Mouse (Mus musculus) erythroblast, embryonic 14.5 days (primary cell): ENCODE measurements around the gene Gm8374. TPM values are rescaled to one million over a fixed set of nuclear protein-coding genes. Genes with fewer than 3 reads are reported as not detected.
"Not testable (repeated sequence)": the region's sequence is repeated elsewhere in the genome, so short reads cannot be mapped to it uniquely, and the experiment has no call there.

Source experiments
- H3K27me3 ChIP-seq: 2 replicates; pipeline ENCODE4 v1.6.1; 2012; ENCODE audit warnings: inconsistent platforms; ENCODE audit not compliant: control insufficient read depth
- H3K36me3 ChIP-seq: 2 replicates; pipeline ENCODE4 v1.6.1; 2012; ENCODE audit warnings: mild to moderate bottlenecking, inconsistent platforms; ENCODE audit not compliant: control insufficient read depth
- H3K4me1 ChIP-seq: 2 replicates; pipeline ENCODE4 v1.6.1; 2012; ENCODE audit warnings: inconsistent platforms; ENCODE audit not compliant: control insufficient read depth
- H3K4me3 ChIP-seq: replicated peaks from 2 replicates; pipeline ENCODE3; 2012; ENCODE audit warnings: moderate library complexity, mild to moderate bottlenecking, inconsistent platforms
- H3K9me3 ChIP-seq: 2 replicates; pipeline ENCODE4 v1.6.1; 2012; ENCODE audit warnings: low read length, inconsistent platforms, mixed read lengths; ENCODE audit not compliant: control insufficient read depth
- polyA plus RNA-seq: library from polyadenylated mRNA; stranded (reverse); fragments of >175 nt; gene quantifications from 2 replicates; pipeline ENCODE4 v1.2.3, GENCODE M21; 2012

The Gm8374 gene
- polyA plus RNA-seq: not detected in 2 replicates

- H3K27me3 ChIP-seq, H3K4me1 ChIP-seq, H3K4me3 ChIP-seq, H3K9me3 ChIP-seq, H3K36me3 ChIP-seq: not testable (repeated sequence)
These were observed at the start of gene Gm8374 for GRCm38 (mm10) chr14:7365034-7365433. Gene Gm8374 (minus strand): TSS chr14:7365134.

GRCm38 (mm10) chr14:7332295-7332694 is 32.6 kb downstream of the Gm8374 start, which contains the start of gene Gm5797:
Gene Gm5797 (minus strand): TSS chr14:7332395.
- not testable (repeated sequence) for H3K9me3 ChIP-seq, H3K36me3 ChIP-seq, H3K4me1 ChIP-seq

DNA sequence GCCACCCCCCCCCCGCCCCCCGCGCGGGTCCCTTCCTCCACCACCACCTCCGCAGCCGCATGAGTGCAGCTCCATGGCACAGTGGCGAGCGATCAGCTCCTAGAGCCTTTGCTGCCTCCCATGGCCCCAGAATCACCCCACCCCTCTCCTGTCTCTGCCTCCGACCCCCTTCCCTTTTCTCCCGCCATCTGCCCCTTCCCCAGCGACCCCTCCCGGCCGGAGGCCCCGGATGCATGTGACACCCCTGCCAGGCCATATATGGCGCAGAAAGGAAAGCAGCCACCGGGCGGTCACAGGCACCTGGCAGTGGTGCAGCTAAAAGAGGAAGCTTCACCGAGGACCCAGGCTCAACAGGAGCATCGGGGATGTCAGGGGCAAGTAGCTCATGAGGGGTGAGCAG is 49.8 kb downstream of the Gm8374 start:
- H3K27me3 ChIP-seq, H3K9me3 ChIP-seq, H3K36me3 ChIP-seq, H3K4me1 ChIP-seq, H3K4me3 ChIP-seq: not testable (repeated sequence)

More at GRCm38 (mm10) chr14:7332295-7332694, 32.6 kb downstream of the Gm8374 start, which contains the start of gene Gm5797:
- H3K27me3 ChIP-seq, H3K4me3 ChIP-seq: not testable (repeated sequence)

DNA sequence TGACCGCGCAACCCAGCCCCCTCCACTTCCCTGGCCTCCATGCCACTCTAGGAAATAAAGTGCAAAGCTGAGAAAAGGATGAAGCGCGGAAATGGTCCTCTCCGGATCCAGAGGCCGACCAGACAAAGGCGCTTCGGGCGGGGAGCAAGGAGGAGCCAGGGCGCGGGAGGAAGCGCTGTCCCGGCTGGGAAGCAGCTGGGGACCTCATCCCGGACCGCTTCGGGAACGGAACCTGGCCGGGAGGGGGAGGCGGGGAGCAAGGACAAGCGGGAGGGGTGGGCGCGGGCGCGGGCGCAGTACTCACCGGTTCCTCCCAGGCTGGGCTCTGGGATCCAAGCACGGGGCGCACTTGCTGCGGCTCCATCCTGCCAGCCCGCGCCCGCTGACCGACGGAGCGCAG is 50.3 kb downstream of the Gm8374 start, which contains the start of gene Gm3739:
Gm3739 (minus strand) TSS at position 389 of the 400 bp plus-strand sequence.
- H3K27me3 ChIP-seq, H3K4me1 ChIP-seq, H3K36me3 ChIP-seq, H3K9me3 ChIP-seq, H3K4me3 ChIP-seq: not testable (repeated sequence)

Other genes starting within 250 kb of the Gm8374 start
- not detected in 2 replicates for gene Gm6676, start 239.7 kb downstream of the Gm8374 start, polyA plus RNA-seq
- gene Gm3512, start 190.6 kb downstream of the Gm8374 start, polyA plus RNA-seq: not detected in 2 replicates
- gene Gm16434, start 170.6 kb downstream of the Gm8374 start, polyA plus RNA-seq: not detected in 2 replicates
- not detected in 2 replicates for gene Gm3727, start 100.4 kb downstream of the Gm8374 start, polyA plus RNA-seq
- not detected in 2 replicates for gene Gm3739, start 50.1 kb downstream of the Gm8374 start, polyA plus RNA-seq
- not detected in 2 replicates for gene Gm5797, start 32.7 kb downstream of the Gm8374 start, polyA plus RNA-seq
- not detected in 2 replicates for gene Gm3755, start 85.8 kb upstream of the Gm8374 start, polyA plus RNA-seq
- gene Gm3752, start 118.6 kb upstream of the Gm8374 start, polyA plus RNA-seq: not detected in 2 replicates
- gene Gm3558, start 203.4 kb upstream of the Gm8374 start, polyA plus RNA-seq: not detected in 2 replicates
- not detected in 2 replicates for gene Gm10338, start 230.5 kb upstream of the Gm8374 start, polyA plus RNA-seq